Mouse (Mus musculus) fat pad, adult 2 months (tissue): ENCODE measurements around the gene Txndc16.

Source experiments
- DNase-seq: peaks from one replicate; pipeline ENCODE4 v3.0.0-alpha.2; 2011; ENCODE audit warnings: low read depth, low spot score; ENCODE audit errors: extremely low read depth

Txndc16 gene

DNA sequence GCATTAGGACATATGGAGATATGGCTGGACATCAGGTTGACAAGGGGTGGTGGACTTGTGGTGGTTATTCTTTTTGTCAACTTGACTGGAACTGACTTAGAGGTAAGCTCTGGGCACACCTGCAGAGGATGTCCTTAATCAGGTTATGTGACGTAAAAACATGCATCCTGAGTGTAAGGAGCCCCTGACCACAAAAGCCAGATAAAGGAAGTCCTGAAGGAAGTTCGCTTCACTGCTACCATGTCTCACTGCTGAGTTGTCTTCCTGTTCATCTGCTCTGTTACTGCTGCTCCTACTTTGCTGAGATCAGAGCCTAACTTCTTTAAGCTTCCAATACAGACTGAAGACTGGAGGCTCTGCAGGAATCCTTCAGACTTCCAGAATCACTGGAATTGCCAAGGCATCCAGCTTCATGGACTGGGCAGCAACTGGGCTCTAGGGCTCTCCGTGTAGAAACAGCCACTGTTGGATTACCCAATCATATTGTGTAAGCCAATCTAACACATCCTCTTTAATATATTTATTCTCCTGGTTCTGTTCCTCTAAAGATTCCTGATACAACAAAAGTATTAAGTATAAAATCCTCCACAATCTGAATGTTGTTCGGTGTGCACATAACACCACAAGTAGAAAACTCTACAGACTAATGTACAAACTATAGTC is 64.5 kb downstream of the Txndc16 start:
- DNase-seq: no peak

DNA sequence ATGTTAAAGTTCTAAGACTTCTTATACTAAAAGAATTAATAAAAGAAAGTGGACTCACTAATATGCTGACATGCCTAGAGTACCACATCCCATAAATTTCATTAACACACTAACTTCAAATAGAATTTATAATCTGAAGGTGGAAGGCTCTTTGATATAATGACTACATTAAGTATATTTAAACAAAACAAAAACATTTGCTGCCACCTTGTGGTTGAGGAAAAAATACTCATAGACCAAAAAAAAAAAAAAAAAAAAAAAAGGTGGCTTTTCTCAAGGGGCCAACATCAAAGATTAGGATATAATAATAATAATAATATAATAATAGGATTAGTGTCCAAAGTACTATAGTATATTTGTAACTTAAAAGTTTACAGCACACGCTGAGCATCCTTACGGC is 66.9 kb downstream of the Txndc16 start:
- no peak for DNase-seq

DNA sequence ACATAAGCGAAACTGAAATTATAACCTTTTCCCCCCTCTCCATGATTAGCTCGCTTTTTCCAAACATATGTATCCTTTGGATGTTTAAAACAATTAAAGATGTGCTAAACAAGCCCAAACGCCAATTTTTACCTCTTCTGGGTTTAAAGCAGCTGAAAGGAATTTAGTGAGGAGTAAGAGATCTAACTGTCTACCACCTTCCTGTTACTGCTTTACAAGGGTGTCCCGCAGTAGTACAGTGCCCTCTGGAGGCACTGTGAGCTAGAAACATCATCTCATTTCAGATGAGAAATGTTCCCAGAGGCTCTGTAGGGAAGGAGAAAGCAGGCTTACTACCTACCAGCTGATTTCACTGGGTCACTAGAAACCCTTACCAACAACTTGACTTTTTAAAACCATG is 77.6 kb downstream of the Txndc16 start:
- no peak for DNase-seq

DNA sequence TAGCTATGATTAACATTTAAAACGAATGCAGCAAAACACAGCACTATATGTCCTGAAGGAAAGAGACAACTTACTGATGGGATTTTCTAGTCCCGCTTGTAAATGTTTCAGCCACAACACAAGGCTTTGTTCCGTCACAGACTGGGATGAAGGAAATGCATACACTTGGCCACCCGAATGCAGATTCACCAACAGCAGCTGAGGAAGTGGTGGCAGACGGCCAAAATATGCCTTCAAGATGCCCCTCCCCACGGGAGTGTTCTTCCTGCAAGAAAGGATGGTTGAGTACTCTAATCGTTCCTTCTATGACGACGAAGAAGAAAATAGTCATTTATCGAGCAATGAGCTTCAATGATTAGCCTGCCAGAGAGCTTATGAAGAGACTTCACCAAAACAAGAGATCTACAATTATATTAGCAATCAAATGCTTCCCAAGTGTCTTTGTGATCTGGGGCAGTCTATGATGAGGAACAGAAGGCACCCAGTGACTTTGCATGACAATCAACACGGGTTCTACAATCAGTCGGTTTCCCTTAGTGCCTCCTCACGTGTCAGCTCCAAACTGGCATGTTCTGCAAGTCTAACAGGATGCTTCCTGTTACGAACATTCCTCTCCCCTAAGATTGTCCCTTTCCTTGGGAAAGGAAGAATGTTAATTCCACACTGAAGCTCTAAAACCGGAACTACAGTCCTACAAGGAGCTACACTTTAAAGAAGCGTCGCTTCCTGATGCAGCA is 79.6 kb downstream of the Txndc16 start:
- no peak for DNase-seq

DNA sequence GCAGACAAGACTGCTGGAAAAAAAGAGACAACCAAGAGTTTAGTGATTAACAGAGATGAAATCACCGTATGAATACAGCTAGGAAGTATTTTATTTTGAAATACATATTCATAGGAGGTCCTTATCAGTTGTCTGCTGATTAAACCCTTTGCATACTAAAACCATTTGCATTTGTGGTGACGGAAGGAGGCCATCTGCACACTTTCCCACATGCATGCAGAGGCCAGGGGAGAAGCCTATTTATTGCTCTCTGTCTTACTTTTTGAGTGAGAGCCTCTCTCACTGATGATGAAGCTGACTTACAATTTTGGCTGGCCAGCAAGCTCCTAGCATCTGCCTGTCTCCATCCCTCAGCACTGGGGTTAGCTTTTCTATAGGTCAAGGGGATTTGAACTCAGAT is 84.2 kb downstream of the Txndc16 start:
- no peak for DNase-seq

DNA sequence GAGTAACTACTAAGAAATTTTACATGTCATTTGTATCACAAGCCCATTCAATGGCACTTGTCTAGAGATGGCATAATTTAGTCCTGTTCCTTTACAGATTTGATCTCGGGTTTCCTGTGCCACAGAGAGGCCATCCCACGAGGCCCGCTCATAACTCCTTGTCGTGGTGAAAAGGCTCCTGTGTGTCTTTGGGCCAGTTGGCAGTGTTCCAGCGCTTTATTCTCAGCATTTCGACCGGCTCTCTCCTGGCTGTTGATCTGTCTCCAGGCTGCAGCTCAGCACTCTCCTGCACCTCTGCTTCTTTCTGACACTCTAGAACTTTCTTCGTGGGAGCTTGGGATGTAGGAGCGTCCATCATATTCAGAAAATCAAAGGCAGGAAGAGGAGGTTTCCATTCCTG is 84.6 kb downstream of the Txndc16 start:
- no peak for DNase-seq

DNA sequence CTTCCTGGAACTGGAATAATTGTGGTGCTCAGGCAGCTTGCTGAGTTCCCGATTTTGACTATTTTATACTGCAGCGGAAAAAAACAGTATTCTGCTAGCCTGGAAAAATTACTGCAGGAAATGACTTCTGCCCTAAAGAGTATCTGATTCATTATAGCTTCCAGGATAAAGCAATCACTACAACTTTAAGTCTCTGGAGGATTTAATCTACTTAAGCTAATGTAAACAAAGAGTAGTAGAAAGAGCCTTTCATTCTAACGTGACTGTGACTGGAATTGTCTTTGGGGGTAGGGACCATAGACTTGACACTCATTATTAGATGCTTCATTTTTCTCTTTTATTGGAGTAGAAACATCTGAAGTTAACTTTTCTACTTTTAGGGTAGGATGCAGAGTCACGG is 101.8 kb downstream of the Txndc16 start:
- DNase-seq: no peak

DNA sequence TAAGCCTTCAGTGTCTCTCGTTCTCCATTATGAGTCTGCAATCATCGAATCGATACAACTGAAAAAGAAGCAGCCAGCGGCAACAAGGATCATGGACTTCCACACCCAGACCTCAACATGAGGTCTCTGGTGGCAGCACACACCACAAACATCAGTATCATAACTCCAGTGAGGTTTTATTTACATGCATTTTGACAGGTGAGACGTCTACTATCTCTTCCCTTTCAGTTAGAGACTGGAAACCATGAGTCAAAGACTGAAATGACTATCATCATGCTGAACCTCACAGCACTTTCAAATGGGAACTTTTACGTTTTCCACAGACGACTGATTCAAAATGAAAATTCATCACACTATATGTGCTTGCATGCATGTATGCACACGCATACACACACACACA is 117.9 kb downstream of the Txndc16 start:
- no peak for DNase-seq

DNA sequence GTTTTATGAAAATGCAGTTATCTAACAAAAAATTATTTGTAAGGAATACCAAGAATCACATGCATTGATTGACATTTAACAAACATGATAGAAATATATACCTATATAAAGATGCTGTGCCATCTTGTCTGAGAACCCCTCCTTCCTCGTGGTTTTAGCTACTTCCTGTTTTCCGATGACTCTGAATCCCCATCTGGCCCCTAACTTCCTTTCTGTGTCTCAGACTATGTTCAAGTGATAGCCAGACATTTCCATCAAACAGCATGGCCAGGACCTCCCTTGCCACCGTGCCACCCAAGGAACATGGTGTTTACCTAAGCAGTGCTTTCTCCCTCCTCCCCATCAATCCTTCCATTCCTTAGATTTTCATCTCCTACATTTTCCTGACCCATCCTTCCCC is 127.8 kb downstream of the Txndc16 start:
- no peak for DNase-seq

DNA sequence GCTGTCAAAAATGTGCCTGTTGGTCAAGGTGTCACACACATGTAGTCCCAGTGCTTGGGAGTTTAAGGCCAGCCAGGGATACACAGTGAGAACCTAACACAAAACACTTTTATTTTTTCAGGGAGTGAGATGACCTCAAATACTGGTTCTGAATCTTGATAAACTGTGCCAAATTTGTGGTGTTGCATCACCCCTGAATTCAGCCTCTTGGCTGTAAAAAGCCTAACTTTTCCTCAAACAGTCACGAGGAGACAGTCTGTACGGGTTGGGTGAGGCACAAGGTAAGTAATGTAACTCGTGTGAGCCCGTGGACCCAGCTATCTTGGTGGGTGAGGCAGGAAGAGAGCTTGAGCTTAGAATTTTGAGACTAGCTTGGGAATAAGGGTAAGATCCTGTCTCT is 130.1 kb downstream of the Txndc16 start:
- no peak for DNase-seq

DNA sequence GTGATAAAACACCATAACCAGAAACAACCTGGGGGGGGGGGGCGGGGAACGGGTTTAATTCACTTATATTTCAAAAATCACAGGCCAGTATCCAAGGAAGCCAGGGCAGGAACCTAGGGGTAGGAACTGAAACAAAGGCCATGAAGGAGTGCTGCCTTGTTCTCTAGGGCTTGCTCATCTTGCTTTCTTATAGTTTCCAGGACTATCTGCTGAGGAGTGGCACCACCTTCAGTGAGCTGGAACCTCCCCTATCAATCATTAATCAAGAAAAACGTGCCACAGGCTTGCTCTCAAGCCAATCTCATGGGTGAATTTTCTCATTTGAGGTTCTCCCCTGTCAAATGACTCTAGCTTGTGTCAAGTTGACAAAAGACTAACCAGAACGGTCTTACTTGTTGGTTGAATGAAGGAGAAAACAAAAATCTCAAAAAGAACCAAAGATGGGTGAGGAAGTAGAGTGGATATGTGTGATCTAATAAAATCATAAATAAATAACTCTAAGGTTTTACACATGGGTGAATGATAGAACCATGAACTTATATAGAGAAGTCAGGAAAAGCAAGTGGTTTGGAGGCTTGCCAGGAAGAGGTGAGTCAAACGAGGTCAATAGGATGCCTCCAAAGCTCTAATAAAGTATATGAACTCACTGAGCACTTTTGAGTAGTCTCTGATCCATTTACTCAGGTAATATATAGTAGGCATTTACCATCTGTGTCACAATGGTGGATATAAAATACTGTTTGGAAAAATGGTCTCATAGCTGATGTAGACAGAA is 134.3 kb downstream of the Txndc16 start:
- no peak for DNase-seq

DNA sequence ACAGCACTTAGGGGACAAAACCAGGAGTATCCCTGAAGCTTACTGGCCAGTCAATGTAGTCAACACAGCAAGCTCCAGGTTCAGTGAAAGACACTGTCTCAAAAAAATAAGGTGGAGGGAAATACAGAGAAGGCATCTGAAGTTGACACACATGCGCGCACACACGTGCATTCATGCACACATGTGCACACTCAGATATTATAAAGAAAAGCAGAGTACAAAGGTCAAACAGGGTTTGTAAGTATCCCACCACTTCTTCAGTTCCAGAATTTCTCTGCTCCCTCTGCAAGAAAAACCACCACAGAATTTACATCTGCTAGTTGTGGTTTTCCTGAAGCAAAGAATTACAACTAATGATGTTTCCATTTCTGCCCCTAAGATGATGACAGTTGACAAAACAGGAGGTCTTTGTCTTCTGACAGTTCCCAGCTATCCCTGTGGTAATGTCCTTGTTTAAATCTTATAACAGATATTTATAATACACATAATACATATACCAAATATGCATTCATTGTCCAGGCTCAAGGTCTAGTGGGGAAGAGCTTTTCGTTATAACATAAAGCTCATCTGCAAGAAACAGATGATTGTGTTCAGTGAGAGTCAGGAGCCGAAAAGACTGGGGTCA is 135.4 kb downstream of the Txndc16 start:
- DNase-seq: no peak

DNA sequence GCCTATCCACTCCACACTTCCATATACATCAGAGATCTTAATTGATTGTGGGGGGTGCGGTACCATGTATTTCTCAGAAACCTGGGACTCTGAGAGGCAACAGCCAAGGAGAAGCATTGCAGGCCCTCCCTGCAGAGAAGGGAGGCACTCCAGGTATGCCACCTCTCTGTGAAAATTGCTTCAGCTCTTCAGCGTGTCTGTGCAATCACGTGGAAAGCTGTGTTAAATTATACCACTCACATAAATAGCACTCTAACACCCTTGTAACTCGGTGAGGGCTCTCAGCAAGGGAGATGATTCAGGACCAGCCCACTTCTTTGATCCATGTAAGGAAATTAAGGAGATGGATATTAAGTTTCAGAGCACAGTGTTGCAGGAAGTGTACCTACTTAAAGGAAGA is 136.6 kb downstream of the Txndc16 start:
- DNase-seq: no peak
